Mouse (Mus musculus) MN1 (cell line): ENCODE measurements around the gene Chid1.

Experiments used
- DNase-seq: peaks from one replicate; pipeline ENCODE4 v3.0.0-alpha.2; 2016; ENCODE audit warnings: low spot score

Gene Chid1

GRCm38 (mm10) chr7:141558946-141559345 lies 19.3 kb upstream of the Chid1 start:
- no peak for DNase-seq

DNA sequence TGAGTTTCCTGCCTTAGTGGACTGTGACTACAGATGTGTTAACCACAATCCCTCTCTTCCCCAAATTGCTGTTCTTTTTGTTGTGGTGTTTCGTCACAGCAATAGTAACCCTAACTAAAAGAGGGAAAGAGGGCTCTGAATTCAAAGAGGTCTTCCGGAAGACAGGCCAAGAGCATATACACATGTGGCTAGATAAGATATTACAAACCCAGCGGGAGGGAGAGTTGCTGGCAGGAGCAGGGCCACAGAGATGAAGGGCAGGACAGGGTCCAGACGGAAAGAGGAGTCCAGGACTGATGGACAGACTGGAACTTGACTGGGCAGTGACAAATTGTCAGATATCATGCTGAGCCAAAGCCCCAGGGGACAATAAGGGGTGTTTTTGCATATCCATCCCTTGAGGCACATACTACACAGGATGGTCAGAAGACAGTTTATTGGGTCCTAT lies 18.7 kb upstream of the Chid1 start:
- no peak for DNase-seq

DNA sequence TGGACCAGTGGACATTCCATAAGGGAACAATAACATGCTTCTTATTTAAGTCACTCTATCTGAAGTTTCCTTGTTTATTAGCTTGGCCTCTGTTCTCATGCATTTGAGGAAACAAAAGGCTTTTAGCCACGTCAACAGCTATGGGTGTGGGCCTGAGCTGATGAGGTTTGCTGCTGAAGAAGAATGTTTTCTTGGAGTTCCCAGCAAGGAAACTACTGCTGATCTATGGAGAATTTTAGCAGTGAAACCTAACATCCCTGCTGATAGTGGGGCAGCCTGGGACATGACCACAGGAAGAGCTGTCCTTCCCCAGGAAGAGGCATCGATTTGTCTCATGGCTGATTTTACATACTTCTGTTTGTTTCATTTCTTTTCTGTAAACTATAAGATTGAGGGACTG lies 10.8 kb upstream of the Chid1 start:
- no peak for DNase-seq

DNA sequence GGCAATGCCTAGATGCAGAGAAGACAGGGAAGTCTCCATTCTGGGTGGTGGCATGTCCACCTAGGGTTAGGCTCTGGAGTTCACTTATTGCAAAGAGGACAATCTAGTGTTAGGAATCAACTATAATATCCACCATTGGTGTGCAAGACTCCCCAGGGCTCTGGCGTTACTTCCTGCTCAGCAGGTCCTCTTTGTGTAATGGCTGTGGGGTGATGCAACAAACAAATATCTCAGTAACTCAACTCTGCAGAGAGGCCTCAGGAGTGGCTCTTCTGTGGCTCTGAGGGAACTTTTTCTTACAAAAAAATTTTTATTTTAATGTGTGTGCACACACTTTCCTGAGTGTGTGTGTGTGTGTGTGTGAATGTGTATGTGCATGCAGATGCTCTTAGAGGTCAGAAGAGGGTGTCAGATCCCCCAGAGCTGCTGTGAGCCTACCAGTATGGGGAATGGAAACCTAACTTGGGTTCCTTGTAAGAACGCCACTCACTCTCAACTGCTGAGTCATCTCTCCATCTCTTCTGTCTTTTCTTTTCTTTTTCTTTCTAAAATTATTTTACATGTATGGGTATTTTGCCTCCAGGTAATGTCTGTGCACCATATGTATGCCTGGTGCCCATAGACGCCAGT lies 9.9 kb upstream of the Chid1 start:
- DNase-seq: no peak

DNA sequence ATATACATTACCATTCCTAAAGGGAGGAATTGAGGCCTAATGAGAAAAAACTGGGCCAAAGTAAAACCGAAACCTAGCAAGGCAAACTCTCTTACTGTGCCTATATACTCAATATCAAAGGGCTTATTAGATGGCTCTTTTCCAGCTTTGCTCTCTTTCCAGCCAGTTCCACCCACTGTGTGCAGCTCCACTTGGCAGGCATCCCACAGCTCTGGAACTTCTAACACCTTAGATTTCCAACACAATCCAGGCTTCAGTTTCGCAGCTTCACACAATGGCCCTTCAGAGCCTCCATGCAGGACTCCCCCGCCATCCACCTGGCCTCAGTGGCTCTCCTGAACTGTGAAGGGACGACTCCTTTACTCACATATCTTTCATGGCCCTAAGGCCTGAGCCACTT lies 5.0 kb upstream of the Chid1 start:
- peak; percentile 51 for DNase-seq

DNA sequence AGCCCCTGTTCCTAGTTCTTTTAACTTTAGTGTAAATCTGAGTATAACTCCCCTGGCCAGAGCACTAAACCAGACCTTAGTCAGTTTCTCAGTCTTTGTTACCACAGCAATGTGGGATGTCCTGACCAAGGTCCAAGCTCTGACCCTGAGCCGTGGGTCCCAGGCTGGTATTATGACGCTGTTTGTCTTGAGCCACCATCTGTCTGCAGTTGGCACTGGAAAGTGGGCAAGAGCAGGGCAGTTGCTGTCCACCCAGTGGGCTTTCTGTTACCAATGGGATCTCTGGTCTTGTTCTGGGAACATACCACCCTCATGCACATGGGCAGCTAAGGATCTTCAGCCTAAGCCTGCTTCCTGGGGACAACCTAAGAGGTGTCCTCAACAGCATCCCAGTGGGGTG lies 2.9 kb upstream of the Chid1 start:
- DNase-seq: no peak

DNA sequence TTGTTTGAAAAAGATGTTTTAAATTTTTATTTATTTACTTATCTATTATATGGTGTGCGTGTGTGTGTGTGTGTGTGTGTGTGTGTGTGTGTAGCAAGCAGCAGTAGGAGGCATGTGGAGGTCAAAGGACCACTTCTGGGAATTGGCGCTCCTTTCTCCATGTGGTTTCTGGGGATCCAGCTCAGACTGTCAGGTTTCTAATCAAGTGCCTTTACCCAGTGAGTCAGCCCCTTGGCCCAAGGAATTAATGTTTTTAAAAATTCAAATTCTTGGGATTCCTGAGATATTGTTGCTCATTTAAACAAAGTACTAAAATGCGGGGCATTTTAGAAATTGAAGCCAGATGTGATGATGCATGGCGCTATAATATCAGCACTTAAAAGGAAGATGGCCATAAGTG lies 2.0 kb upstream of the Chid1 start:
- no peak for DNase-seq

- peak; percentile 50 for DNase-seq
These were observed 840 bp upstream of the Chid1 start for GRCm38 (mm10) chr7:141540312-141541081.

DNA sequence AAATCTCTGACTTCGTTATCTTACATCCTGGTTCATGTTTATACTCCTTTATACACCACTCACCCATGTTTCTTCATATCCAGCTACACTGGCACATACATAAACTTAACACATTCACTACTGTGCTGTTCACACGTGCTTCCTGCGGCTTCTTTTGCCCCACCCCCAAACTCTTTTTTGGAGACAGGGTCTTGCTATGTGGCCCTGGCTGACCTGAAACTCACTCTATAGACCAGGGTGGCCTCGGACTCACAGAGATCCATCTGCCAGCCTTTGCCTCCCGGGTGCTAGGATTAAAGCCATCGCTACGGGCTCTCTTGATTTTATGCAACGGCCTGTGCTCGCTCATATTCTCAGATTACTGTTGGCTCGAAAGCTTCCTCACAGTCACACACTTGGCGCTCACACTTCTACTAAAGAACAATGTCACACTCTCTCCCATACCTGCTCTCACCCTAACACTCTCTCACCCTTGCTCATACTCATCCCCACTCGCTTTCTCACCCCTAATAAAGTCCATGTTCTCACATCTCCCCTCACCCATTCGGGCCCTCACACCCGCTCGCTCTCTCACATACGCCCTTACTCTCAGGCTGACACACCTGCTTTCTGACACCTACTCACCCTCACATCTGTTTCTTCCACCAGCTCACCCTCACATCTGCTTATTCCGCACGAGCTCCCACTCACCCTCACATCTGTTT lies 653 bp downstream of the Chid1 start:
- peak; percentile 36 for DNase-seq

DNA sequence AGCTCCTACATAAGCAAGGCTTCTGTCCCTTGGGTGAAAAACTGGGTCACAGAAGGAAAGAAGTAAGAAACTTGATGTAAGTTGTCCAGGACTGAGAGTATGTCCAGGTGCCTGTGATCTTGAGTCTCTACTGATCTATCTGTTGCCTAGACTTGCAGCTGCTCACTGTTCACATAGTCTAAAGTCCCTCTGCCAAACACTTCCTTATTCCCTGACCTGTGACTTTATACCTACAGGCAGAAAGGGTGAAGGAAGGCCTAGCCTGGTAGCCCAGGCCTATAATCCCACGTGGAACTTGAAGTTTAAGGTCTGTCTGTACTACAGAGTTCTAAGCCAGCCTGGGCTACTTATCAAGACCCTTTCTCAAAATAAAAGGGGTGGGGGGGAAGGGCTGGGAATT lies 4.1 kb downstream of the Chid1 start:
- no peak for DNase-seq

- no peak for DNase-seq
These were observed 14.1 kb downstream of the Chid1 start for GRCm38 (mm10) chr7:141525580-141525925.

DNA sequence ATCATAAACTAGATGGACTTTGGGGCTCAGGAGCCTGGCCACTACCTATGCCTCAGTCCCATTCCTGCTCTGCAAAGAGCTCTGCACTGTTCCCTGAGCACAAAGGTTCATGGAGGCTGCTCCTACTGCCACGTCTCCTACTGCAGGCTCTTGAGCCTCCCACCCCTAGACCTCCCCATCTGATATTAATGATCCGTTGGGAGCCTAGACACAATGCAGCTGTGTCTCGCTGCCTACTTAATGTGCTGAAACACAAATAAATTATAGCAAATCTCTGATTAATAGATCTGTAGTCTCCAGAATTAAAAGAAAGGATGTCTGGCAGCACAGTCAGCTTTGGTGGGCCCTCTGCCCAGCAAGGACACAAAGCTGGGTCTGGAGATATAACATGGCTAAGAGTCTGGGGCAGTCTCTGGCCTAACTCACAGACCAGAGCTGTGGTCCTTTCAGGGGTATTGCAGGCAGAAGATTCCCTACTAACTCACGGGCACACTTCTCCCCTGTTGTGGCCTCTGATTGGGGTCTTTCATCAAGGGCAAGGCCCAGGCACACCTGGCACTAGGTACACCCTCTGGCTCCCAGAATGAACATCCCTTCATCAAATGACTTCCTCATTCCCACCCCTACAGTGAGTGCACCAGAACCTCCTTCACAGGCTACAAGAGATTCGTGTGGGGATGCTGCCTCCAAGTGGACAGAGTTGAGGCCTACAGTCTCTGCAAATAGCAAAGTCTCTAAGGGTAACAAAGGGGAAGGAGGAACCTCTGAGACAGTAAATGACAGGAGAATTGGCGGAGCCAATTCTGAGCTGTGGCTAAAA lies 14.7 kb downstream of the Chid1 start:
- peak; percentile 80 for DNase-seq

- peak; percentile 33 for DNase-seq
These were observed 15.4 kb downstream of the Chid1 start for GRCm38 (mm10) chr7:141524271-141524670.

DNA sequence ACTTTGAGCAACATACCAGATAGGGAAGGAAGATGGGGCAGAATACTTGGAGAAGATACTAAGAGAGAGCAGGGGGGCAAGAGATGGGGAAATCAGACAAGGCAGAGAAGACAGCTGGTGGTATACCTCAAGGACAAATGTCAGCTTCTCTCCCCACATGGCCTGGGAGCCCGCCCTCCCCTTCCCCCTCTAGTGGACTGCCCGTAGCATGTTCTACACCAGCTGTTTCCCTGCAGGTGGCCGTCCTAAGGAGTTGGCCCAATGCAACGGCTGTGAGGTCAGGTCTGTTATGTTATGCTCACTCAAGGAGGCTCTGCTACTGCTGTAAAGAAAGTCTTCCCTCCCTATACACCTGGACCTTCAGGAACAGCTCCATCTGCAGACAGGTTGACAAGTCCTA lies 16.6 kb downstream of the Chid1 start:
- no peak for DNase-seq

GRCm38 (mm10) chr7:141519795-141520194 lies 19.9 kb downstream of the Chid1 start:
- DNase-seq: no peak

DNA sequence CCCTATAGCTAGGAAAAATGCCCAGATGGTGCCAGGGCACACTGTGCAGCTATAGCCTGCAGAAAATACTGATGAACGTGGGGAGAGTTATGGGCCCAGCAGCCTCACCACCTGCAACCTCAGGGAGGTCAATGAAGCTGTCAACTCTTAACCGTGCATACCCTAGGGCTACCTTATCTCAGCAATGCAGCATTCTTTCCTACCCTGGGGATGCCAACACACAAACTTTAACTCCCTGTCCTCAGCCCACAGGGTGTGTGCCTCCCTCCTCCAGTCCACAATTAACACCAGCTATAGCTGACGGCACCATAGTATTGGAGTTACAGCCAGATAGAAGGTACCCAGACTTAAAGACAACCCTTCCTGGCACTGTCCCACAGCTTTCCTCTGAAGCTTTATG lies 20.7 kb downstream of the Chid1 start:
- DNase-seq: no peak

DNA sequence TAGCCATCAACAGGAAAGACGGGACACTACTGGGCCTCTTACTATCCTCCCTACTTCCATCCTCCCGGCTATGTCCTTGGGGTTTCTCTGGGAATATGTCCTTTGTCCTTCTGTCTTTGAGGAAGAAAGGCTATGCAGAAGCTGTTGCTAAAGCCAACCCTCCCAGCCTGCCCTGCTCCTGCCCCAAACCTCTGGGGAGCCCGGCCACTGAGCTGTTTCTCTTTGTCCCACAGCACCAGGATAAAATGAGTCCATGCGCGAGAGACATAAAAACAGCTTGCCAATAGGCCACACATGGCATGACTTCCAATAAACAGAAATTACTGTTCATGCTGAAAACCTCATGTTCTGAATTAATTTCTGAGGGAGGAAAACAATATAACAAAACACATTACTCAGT lies 21.4 kb downstream of the Chid1 start:
- no peak for DNase-seq

DNA sequence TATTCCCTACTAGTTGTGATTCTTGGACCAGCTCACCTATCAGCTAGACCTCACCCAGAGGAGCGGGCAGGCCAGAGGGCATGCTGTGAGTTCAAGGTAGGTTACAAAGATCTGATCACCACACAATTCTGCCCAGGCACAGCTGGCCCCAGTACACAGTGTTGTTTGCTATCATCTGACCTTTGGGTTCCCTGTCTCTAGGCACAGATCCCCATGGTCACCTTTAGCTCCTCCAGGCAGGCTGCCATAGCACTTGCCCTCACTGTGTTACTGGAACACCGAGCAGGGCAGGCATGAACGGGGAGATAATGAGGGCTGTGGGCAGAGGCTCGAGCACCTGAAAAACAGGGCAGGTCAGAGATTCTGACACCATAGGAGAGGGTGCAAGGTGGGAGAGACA lies 22.0 kb downstream of the Chid1 start:
- no peak for DNase-seq

DNA sequence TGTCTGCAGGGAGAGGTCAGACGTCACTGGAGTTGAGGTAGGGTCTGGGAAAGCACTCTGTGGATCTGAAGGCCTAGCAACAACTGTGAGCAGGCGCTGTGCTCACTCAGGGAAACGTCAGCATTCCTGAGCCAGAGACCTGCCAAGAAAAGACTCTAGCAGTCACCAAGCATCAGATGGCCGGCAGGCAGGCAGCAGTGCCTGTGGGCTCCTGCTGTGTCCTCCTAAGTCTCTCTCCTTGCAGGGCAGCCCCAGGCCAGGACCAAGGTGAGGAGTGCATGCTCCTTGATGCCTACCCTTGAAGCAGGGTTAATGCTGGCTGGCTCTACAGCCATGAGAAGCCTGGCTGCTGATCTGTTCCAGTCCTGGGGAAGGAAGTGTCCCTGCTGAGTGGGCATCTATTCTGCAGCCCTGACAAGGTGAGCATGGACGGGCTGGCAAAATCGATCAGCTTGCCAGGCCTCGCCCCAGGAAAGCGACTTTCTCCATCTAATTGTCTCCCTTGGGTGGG lies 28.9 kb downstream of the Chid1 start:
- DNase-seq: no peak

DNA sequence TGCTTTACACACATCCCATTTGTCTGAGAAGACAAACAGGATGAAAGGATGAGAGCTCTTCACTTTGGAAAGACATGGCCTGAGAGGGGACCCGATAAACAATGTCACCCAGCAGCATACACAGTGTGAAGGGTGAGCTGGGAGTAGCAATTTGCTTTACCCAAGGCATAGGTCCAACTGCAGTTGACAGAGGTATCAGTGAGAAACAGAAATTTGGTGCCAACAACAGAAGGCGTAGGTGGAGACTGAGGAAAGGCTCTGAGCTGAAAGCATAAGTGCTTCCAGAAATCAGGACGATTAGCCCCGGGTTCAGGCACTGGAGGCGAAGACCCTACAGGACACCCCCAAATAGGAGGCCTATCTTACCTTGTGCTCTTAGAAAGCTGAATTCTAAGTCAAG lies 29.5 kb downstream of the Chid1 start:
- no peak for DNase-seq

GRCm38 (mm10) chr7:141508160-141508559 lies 31.5 kb downstream of the Chid1 start:
- DNase-seq: no peak

- DNase-seq: no peak
These were observed 33.4 kb downstream of the Chid1 start for GRCm38 (mm10) chr7:141506278-141506677.
